Mouse (Mus musculus) forebrain, embryonic 11.5 days (tissue): Measurements from ENCODE around the gene Troap. TPM values are rescaled to one million over a fixed set of nuclear protein-coding genes. Genes with fewer than 3 reads are reported as not detected.

Experiments used
- ATAC-seq: fragments of 200-750 bp; cut with Nextera tagmentation; replicated peaks from 2 replicates; pipeline ENCODE4 v1.8.0; 2017; ENCODE audit warnings: moderate TSS enrichment; ENCODE audit not compliant: low FRiP score
- DNase-seq: peaks from one replicate; pipeline ENCODE4 v3.0.0-alpha.2; 2017; ENCODE audit warnings: low spot score
- H3K27ac ChIP-seq: fragments of 300-500 bp; sonication (generic); 2 replicates; pipeline ENCODE4 v1.5.1; 2014; ENCODE audit warnings: low read depth, low read length
- H3K27me3 ChIP-seq: fragments of 300-500 bp; sonication (generic); 2 replicates; pipeline ENCODE4 v1.6.1; 2014; ENCODE audit warnings: mild to moderate bottlenecking, low read length, mixed read lengths; ENCODE audit not compliant: control insufficient read depth, insufficient read depth
- H3K36me3 ChIP-seq: fragments of 300-500 bp; sonication (generic); 2 replicates; pipeline ENCODE4 v1.6.1; 2014; ENCODE audit warnings: mild to moderate bottlenecking, low read length, moderate library complexity, mixed read lengths; ENCODE audit not compliant: control insufficient read depth, insufficient read depth
- H3K4me1 ChIP-seq: fragments of 300-500 bp; sonication (generic); replicated peaks from 2 replicates; pipeline ENCODE4 v1.6.1; 2014; ENCODE audit warnings: low read length, mixed read lengths; ENCODE audit not compliant: control insufficient read depth, insufficient read depth
- H3K4me2 ChIP-seq: fragments of 300-500 bp; sonication (generic); 2 replicates; pipeline ENCODE4 v1.6.1; 2014; ENCODE audit warnings: low read depth, mild to moderate bottlenecking, low read length, moderate library complexity, mixed read lengths; ENCODE audit not compliant: severe bottlenecking
- H3K4me3 ChIP-seq: fragments of 300-500 bp; sonication (generic); 2 replicates; pipeline ENCODE4 v1.5.1; 2014; ENCODE audit warnings: low read depth, low read length
- H3K9ac ChIP-seq: fragments of 300-500 bp; sonication (generic); 2 replicates; pipeline ENCODE4 v1.6.1; 2014; ENCODE audit warnings: low read length
- H3K9me3 ChIP-seq: fragments of 300-500 bp; sonication (generic); 2 replicates; pipeline ENCODE4 v1.6.1; 2016; ENCODE audit warnings: low read length, mixed read lengths; ENCODE audit not compliant: control insufficient read depth
- WGBS: fragments of 180-500 bp; shearing (Covaris S2); extraction: QIAGEN DNeasy Blood & Tissue Kit; methylation state at CpG from one replicate; pipeline ENCODE4 v1.1.7; 2014; 5-methylcytosine and 5-hydroxymethylcytosine counted together
- polyA plus RNA-seq: library from polyadenylated mRNA; unstranded; fragments of >200 nt; fragmentation: Nextera tagmentation; extraction: Ambion mirVana; gene quantifications from 2 replicates; pipeline ENCODE4 v1.2.1, GENCODE M21; 2014

Troap gene
- polyA plus RNA-seq, 1 experiment from 2014 or later = 40.2 TPM

DNA sequence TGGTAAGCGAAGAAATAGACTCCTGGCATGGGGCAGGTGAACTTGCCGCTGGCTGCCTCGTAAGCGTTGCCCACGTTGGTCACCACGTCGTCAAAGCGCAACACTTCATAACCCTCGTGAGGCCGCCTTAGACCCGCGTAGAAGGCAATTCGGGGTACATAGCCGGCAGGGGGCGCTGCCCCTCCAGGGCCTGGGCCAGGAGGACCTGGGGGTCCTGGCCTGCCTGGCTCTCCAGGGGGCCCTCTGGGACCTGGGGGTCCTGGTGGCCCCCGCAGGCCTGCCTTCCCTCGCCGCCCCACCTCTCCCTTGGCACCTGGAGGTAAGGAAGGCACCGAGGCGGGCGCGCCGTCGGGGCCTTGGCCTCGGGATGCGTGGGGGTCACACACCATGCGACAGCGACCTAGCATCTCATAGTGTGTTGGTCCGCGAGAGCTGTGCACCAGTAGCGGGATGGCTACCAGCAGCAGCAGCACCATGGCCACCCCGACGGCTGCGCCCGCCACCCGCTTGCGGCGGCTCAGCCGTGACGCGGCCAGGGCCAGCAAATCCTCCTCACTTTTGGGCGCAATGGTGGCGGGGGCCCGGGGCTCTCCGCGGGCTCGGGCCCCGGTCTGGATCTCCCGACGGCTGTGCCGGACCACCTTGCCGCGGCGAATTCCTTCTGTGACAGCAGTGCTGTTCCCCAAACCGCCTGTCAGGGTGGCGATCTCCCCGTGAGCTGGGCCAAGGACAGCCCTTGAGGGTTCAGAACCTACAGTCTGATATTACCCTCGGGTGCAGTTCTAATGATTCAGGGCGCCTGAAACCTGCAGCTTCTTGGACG lies 13.1 kb downstream of the Troap start, which contains the start of gene C1ql4:
Gene C1ql4, minus strand, starts transcription at position 565 of the 823 bp plus-strand sequence.
- no peak within 1 kb of the TSS for H3K9ac ChIP-seq
- H3K4me1 ChIP-seq = peaks cover 6% of the 10 kb centered on the region; the same call in 1 of the 2 replicates
- H3K27me3 ChIP-seq = peaks cover 84% of the 10 kb centered on the region
- peak within 1 kb of the TSS; percentile 14; the same call in 1 of the 2 replicates for H3K4me3 ChIP-seq
- WGBS = 8% methylated on average over 58 of the region's 60 CpGs
- no peaks in the 10 kb centered on the region for H3K9me3 ChIP-seq
- no peak within 1 kb of the TSS for H3K27ac ChIP-seq
- ATAC-seq (no peak), DNase-seq (peak; percentile 74)
- H3K4me2 ChIP-seq = peak within 1 kb of the TSS; percentile 43
- H3K36me3 ChIP-seq = peaks cover 4% of the 10 kb centered on the region; the same call in 1 of the 2 replicates

DNA sequence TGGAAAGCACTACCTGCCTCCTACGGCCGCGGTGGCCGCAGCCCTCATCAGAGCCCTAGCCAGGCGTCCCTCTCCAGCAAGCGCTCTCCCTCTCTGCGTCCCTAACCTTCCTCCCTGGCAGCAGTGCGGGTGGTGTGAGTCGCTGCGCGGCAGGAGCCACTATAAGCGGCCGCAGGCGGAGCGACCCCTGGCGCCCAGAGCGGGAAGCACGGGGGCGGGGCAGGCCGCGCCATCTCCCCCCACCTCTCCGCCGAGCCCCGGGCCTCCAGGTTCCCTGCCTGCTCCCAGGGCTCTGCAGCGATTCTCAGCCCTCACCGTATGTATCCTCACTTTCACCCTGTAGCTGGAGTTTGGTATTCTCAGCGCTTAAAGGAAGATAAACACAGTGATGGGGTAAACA lies 13.9 kb downstream of the Troap start:
- Histone ChIP-seq H3K4me1 (peaks cover 6% of the 10 kb centered on the region; the same call in 1 of the 2 replicates), H3K9me3 (no peaks in the 10 kb centered on the region), H3K4me3 (peak overlapping the region; percentile 14; the same call in 1 of the 2 replicates), H3K36me3 (no peaks in the 10 kb centered on the region), H3K27me3 (peaks cover 91% of the 10 kb centered on the region), H3K4me2 (peak overlapping the region; percentile 43), H3K9ac (no peak overlapping the region), H3K27ac (no peak overlapping the region)
- WGBS = under 1% methylated on average over 27 of the region's 27 CpGs
- ATAC-seq = peak; percentile 61; the same call in 1 of the 2 replicates
- DNase-seq = peak; percentile 93

GRCm38 (mm10) chr15:99089069-99089468 lies 14.7 kb downstream of the Troap start:
- Histone ChIP-seq H3K27me3 (peaks cover 88% of the 10 kb centered on the region), H3K4me3 (no peak overlapping the region), H3K4me2 (no peak overlapping the region), H3K4me1 (peaks cover 10% of the 10 kb centered on the region), H3K36me3 (no peaks in the 10 kb centered on the region), H3K9me3 (no peaks in the 10 kb centered on the region), H3K27ac (no peak overlapping the region), H3K9ac (no peak overlapping the region)
- DNase-seq (no peak), ATAC-seq (no peak)
- WGBS = 7% methylated on average over 14 of the region's 14 CpGs

DNA sequence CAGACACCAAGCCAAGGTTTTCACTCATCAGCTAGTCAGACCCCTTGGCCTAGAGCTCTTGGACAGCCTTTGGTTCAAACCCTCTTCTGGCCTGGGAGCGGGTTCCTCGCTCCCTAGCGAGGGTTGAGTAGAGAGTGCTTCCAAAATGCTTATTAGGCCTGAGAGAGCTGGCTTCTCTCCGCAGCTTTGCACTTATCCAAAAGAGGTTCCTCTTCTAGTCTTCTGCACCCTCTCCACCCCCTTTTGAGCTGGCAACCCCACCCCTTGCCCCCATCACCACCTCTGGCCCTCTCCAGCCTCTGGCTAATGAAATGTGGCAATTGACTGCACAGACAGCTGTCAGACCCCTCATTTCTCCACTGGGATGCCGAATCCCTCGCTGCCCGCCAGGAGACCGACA lies 18.5 kb downstream of the Troap start, which contains the start of gene Dnajc22:
Gene Dnajc22, plus strand, starts transcription at position 301 of the 400 bp plus-strand sequence.
- H3K27ac ChIP-seq = no peak within 1 kb of the TSS
- H3K36me3 ChIP-seq = no peaks in the 10 kb centered on the region
- H3K4me1 ChIP-seq = peaks cover 27% of the 10 kb centered on the region
- H3K9ac ChIP-seq = peak within 1 kb of the TSS; percentile 62
- DNase-seq = no peak
- no peaks in the 10 kb centered on the region for H3K9me3 ChIP-seq
- 11% methylated on average over 8 of the region's 8 CpGs for WGBS
- H3K4me2 ChIP-seq = peak within 1 kb of the TSS; percentile 87
- ATAC-seq = no peak
- H3K4me3 ChIP-seq = peak within 1 kb of the TSS; percentile 40
- peaks cover 86% of the 10 kb centered on the region for H3K27me3 ChIP-seq

GRCm38 (mm10) chr15:99093291-99094258 lies 19.2 kb downstream of the Troap start:
- Histone ChIP-seq H3K27ac (no peak overlapping the region), H3K9me3 (no peaks in the 10 kb centered on the region), H3K36me3 (no peaks in the 10 kb centered on the region), H3K4me3 (peak overlapping the region; percentile 40), H3K9ac (peak overlapping the region; percentile 62), H3K4me2 (peak overlapping the region; percentile 87), H3K4me1 (peaks cover 28% of the 10 kb centered on the region), H3K27me3 (peaks cover 86% of the 10 kb centered on the region)
- ATAC-seq (peak; percentile 61), DNase-seq (peak; percentile 84)
- under 1% methylated on average over 56 of the region's 56 CpGs for WGBS

GRCm38 (mm10) chr15:99094631-99095270 lies 20.4 kb downstream of the Troap start:
- Histone ChIP-seq H3K9me3 (no peaks in the 10 kb centered on the region), H3K4me3 (no peak overlapping the region), H3K27me3 (peaks cover 84% of the 10 kb centered on the region), H3K27ac (no peak overlapping the region), H3K4me1 (peaks cover 27% of the 10 kb centered on the region), H3K4me2 (peak overlapping the region; percentile 18; the same call in 1 of the 2 replicates), H3K9ac (no peak overlapping the region), H3K36me3 (no peaks in the 10 kb centered on the region)
- no peak for ATAC-seq
- DNase-seq = no peak
- 2% methylated on average over 27 of the region's 27 CpGs for WGBS

DNA sequence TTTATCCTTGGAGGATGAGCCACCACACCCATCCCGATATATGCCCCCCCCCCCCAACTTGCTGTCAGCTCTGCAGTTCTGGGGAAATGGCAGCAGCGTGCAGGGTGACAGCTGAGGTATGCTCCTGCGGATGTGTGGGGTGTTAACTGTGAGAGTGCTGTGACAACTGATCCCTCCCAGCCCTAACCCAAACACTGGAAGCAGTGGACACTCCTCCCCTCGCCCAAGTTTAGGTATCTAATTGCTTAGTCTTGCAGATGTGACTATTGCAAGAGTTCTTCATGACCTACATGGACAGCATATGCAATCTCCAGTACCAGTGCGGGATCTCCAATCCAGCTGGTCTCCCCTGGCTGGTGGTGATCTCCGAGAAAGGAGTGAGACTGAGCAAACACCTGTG lies 21.0 kb downstream of the Troap start:
- H3K9me3 ChIP-seq = no peaks in the 10 kb centered on the region
- no peak overlapping the region for H3K4me3 ChIP-seq
- 6% methylated on average over 6 of the region's 6 CpGs for WGBS
- H3K27me3 ChIP-seq = peaks cover 82% of the 10 kb centered on the region
- no peak overlapping the region for H3K9ac ChIP-seq
- no peak overlapping the region for H3K27ac ChIP-seq
- no peak for ATAC-seq
- H3K4me2 ChIP-seq = no peak overlapping the region
- no peak for DNase-seq
- no peaks in the 10 kb centered on the region for H3K36me3 ChIP-seq
- H3K4me1 ChIP-seq = peaks cover 27% of the 10 kb centered on the region
